Mouse (Mus musculus) kidney, postnatal 25 days (tissue): ENCODE data around the gene Prdm10.

Source experiments
- DNase-seq, 2 experiments: peaks; one replicate each; pipeline ENCODE4 v3.0.0; 2021; ENCODE audit warnings: mixed read lengths in 2 of 2

The Prdm10 gene

GRCm38 (mm10) chr9:31384786-31385499, 104.6 kb downstream of the Prdm10 start:
- DNase-seq = no peak

DNA sequence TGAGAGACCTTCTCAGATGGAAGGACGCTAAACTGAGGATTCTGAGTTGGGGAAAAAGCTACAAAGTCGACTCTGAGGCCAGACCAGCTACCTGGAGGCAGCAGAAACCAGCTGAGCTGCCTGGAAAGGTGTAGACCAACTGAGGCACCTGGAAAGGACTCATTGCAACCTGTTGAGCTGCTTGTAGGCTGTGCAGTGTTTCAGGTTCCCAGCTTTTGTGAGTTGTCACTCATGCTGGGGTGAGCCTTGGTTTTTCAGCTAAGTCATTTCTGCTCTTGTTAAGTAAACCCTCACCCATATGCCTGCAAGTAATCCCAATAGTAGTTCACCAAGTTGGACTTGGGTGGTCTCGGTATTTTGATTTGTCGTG, 105.1 kb downstream of the Prdm10 start:
- no peak for DNase-seq

DNA sequence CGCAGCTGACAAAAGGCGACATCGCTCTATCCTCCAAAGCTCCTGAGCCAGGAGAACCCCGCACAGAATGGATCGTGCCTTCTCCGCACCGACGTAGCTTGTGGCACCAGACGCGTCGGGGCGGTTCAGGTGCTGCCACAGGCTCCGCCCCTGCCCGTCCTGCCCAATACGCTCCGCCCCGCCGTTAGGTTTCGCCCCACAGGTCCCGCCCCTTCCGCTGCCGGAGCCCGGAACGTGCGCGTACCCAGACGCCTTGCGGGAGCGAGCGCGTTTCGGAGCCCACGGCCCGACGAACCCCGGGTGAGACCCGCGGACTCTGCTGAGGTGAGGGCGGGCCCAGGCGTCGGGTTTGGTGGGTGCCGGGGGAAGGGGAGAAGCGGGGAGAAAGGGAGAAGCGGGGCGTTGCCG, 105.6 kb downstream of the Prdm10 start, which contains the start of gene Nfrkb:
Nfrkb (plus strand) TSS at position 246 of the 408 bp plus-strand sequence.
- peak; percentile 97 to 98 for DNase-seq

GRCm38 (mm10) chr9:31386368-31387180, 106.2 kb downstream of the Prdm10 start:
- no peak for DNase-seq

- DNase-seq = no peak
Observed at GRCm38 (mm10) chr9:31387206-31387605, 106.9 kb downstream of the Prdm10 start.

GRCm38 (mm10) chr9:31400441-31400840, 120.1 kb downstream of the Prdm10 start:
- peak; percentile 69 to 83 for DNase-seq

DNA sequence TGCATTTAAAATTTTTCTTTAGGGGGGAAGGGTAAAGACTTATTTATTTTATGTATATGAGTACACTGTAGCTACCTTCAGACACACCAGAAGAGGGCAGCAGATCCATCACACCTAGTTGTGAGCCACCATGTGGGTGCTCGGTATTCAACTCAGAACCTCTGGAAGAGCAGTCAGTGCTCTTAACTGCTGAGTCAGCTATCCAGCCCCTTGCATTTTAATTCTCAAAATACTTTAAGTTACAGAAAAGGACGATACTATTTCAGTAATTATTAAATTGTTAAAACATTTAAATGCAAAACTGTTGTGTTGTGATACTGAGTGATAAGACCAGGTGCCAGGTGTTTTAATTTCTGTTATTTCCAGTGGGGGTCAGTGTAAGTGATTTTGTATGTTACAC, 124.0 kb downstream of the Prdm10 start:
- no peak for DNase-seq

DNA sequence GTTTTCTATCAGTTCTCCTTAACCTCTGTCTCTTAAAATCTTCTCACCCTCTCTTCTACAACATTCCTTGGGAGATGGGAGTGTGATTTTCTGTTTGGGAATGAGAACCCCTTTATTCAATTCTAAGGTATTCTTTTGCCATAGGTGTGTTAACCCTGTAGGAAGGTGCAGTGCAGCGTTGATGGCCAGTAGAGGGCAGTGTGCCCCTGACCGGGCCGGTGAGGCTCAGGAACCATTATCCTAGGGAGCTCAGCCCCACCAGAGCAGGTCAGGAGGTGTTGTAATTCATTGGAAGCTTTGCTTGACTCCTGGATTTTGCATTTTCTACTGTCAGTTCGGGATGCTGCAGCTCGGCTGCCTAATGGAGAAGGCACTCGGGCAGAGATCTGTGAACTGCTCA, 124.9 kb downstream of the Prdm10 start:
- DNase-seq = peak; percentile 45 to 59

DNA sequence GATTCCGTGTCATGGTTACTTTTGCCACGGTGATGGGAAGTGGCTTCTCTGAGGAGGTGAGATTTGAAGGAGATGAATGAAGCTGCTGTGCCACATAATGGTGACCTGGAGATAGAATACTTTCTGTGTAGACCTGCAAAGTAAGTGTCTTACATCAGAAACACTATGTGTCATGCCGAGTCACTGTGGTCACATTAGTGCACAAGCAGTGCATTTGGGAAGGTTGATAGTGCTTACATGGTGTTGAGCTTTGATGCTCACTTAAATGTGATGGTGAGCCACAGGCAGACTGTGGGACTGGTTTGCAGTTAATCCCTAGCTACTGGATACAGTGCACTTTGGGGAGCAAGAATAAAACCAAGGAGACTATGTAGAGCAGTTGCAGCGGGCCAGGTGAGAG, 131.8 kb downstream of the Prdm10 start:
- DNase-seq = no peak

DNA sequence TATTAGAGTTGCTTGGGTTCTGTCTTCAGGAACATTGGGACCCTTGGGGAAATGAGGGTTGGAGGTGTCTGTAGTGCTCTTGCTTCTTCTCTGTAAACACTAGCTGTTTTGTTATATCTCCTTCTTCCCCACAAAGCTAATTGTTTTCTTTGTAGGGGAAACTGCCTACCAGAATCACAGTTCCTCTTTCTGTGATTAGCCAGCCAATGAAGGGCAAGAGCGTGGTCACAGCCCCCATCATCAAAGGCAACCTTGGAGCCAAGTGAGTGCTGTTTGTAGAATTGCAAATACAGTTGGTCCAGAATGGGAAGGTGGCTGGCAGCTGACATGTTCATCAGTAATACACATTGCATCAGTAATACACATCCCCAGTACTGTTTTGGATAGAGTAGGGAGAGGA, 138.5 kb downstream of the Prdm10 start:
- DNase-seq = no peak

DNA sequence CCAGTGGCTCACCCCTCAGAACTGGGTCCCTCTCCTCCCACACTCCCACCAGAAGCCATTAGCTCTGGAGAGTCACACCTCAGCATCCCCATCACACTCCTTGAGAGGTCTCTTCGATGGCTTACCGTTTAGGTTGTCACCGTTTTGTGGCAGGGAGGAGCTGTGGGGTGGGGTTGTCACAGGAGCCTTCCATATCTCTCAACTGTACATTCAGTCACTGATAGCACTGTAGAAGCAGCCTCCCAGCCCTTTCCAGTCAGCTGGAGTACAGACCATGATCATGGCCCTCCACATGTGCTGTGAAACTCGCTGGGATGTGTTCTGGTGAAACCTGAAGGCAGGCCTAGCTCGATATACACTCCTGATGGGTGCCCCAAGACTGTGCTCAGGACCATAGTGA, 141.8 kb downstream of the Prdm10 start:
- no peak for DNase-seq

- DNase-seq = peak; percentile 18 to 60
Observed at GRCm38 (mm10) chr9:31428971-31429370, 148.6 kb downstream of the Prdm10 start.

GRCm38 (mm10) chr9:31430011-31430410, 149.7 kb downstream of the Prdm10 start:
- no peak for DNase-seq
